Mouse (Mus musculus): ENCODE measurements at regions not wholly inside any gene's neighbourhood (a gene's known extent, or its start where the extent isn't known, plus 50 kb on each side); places are given as distances from the start of the nearest gene placed in this dataset.

- DNase-seq (ENCODE audit: low spot score), result no peak
Measured at GRCm38 (mm10) chr9:61226596-61227384, 145.4 kb upstream of the Tle3 start.

GRCm38 (mm10) chr9:61227492-61228229 is 144.5 kb upstream of the Tle3 start:
- DNase-seq (ENCODE audit: low spot score), result no peak

- DNase-seq (ENCODE audit: low spot score), result no peak
Measured at GRCm38 (mm10) chr9:61228230-61228631, 143.9 kb upstream of the Tle3 start.

GRCm38 (mm10) chr9:61230306-61230705 is 141.9 kb upstream of the Tle3 start:
- DNase-seq (ENCODE audit: low spot score), result no peak

GRCm38 (mm10) chr9:61232630-61233029 is 139.5 kb upstream of the Tle3 start:
- DNase-seq (ENCODE audit: low spot score), result no peak

GRCm38 (mm10) chr9:61233251-61233650 is 138.9 kb upstream of the Tle3 start:
- no peak for DNase-seq (ENCODE audit: low spot score)

GRCm38 (mm10) chr9:61235653-61236610 is 136.2 kb upstream of the Tle3 start:
- no peak for DNase-seq (ENCODE audit: low spot score)

- no peak for DNase-seq (ENCODE audit: low spot score)
Measured at GRCm38 (mm10) chr9:61238687-61239250, 133.4 kb upstream of the Tle3 start.

- no peak for DNase-seq (ENCODE audit: low spot score)
Measured at GRCm38 (mm10) chr9:61239328-61239727, 132.8 kb upstream of the Tle3 start.

- no peak for DNase-seq (ENCODE audit: low spot score)
Measured at GRCm38 (mm10) chr9:61241442-61241841, 130.7 kb upstream of the Tle3 start.

GRCm38 (mm10) chr9:61242167-61242860 is 129.9 kb upstream of the Tle3 start:
- no peak for DNase-seq (ENCODE audit: low spot score)

- no peak for DNase-seq (ENCODE audit: low spot score)
Measured at GRCm38 (mm10) chr9:61243289-61243688, 128.9 kb upstream of the Tle3 start.

- no peak for DNase-seq (ENCODE audit: low spot score)
Measured at GRCm38 (mm10) chr9:61249691-61250425, 122.3 kb upstream of the Tle3 start.

- no peak for DNase-seq (ENCODE audit: low spot score)
Measured at GRCm38 (mm10) chr9:61251606-61252005, 120.6 kb upstream of the Tle3 start.

- DNase-seq (ENCODE audit: low spot score), result no peak
Measured at GRCm38 (mm10) chr9:61253761-61254160, 118.4 kb upstream of the Tle3 start.

GRCm38 (mm10) chr9:61257488-61257887 is 114.7 kb upstream of the Tle3 start:
- DNase-seq (ENCODE audit: low spot score), result no peak

- no peak for DNase-seq (ENCODE audit: low spot score)
Measured at GRCm38 (mm10) chr9:61258100-61258499, 114.1 kb upstream of the Tle3 start.

- no peak for DNase-seq (ENCODE audit: low spot score)
Measured at GRCm38 (mm10) chr9:61259421-61260174, 112.6 kb upstream of the Tle3 start.

- DNase-seq (ENCODE audit: low spot score), result no peak
Measured at GRCm38 (mm10) chr9:61261263-61261662, 110.9 kb upstream of the Tle3 start.
